Mouse (Mus musculus): Measurements from ENCODE around the gene Necap2.
A peak's percentile ranks its signal among the peaks of the same experiment; 100 is the strongest.

Gene Necap2

DNA sequence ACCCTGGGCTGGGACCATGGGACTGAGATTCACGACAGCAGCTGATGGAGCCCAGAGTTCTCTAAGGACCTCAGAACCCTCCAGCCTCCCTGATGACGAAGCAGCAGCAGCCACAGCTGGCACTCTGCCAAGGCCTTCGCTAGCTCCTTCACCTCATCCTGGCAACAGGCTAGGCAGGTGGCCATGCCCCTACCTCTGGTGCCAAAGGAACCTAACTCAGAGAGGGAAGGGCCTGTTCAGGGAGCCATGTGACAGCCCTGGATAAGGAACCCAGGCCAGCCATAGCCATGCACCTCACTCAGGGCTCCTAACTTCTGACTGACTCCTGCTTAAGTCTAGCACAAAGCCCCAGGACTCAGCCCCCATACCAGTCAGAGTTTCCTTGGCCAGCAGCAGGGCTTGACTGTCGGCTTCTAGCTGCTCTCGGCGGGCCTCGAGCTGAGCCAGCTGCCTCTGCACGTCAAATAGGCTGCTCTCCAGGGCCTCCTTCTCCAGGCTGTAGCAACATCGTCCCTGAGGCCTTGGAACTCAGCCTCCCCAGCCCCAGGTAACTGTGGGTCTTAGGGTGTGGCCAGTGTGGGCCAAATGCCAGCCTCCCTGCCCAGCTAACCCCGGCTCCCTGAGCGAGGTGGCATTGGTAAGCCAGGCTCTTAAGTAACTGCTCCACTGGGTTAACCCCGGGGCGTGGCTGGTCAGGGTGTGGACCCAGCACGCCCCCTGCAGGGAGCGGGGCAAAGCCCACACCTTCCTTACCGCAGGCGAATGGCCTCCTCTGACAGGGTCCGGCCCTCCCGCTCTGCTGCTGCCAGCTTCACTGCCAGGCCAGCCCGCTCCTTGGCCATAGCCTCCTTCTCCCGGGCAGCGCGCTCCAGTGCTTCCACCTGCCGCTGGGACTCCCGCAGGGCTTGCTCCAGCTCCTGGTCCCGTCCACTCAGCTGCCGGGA lies 44.3 kb downstream of the Necap2 start:
- no peak for DNase-seq (ENCODE audit: extremely low read depth, low read depth)

DNA sequence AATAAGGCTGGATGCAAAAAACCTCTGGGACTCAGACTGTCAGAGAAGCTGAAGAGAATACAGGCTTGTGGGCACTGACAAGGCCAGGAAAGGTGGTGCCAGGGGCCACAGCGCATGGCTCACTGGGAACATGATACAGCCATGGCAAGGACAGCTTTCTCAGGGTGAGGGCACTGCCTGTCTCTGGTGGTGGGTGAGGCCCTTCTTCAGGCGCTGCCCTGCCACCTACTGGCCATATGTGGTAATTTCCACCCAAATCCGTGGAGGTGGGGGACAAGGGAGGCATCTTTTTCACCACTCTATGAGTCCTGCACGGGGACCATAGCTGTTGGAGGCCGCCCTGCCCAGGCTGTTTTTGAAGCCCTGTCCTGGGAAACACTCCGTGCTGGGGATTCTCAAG lies 46.4 kb downstream of the Necap2 start:
- DNase-seq (ENCODE audit: extremely low read depth, low read depth), result peak; percentile 45

DNA sequence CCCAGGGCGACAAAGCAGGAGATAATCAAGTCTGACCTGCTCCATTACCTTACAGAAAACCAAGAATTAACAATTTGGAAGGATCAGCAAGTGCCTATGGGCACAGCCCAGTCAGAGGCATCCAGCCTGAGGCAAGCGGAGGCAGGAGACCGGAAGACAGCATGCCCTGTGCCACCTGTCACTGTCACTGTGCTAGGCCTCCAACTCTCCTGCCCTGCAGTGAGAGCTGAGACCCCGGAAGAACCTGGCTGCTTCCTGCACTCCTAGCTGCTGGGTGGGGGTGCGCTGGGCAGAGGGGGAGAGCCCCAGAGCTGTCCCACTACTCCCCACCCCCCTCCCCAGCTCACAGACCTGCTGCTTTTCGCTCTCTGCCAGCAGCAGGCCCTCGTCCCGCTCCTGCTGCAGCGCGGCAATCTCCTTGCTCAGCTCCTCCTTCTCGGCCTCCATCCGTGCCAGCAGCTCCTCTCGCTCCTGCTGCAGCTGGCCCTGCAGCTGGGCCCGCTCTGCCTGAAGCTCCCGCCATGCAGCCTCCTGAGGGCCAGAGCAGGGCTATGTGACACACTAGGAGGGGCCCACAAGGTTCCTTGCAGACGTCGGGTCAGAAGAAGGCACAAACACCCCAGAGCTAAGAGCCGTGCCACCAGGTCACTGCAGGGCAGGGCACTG lies 47.5 kb downstream of the Necap2 start:
- DNase-seq (ENCODE audit: extremely low read depth, low read depth), result no peak

DNA sequence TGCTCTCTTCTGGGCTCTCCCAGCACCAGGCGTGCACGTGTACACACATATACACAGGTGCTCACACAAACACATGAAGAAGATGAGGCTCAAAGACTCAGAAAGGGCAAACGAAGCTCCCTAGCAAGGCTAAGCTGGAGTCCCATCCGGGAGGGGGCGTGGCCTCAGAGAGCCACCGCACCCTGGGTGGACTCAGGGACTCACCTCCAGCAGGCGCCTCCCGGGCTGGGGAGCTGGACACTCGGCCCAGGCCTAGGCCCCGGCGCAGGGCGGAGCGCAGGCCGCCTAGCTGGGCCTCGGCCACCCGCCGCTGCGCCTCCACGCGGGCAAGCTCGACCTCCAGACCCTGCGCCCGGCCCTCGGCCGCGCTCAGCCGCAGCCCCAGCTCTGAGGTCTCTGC lies 53.2 kb downstream of the Necap2 start:
- DNase-seq (ENCODE audit: extremely low read depth, low read depth), result no peak

DNA sequence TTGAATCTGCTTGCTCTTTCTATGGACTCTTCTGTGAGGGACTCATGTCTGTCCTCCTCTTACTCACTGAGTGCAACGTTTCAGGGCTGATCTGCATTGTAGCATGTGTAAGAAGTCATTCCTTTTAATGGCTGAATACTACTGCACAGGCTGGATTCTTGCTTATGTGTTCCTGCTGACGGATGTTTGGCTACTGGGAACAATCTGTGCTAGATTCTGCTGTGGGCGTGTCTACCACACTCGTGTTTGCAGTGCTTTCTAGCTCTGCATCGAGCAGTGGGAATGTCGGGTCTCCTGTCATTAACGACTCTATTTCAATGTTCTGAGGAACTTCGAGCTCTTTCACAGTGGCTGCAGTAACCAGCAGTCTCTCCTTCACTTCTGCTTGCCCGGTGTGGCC lies 54.1 kb downstream of the Necap2 start:
- DNase-seq (ENCODE audit: extremely low read depth, low read depth), result no peak

DNA sequence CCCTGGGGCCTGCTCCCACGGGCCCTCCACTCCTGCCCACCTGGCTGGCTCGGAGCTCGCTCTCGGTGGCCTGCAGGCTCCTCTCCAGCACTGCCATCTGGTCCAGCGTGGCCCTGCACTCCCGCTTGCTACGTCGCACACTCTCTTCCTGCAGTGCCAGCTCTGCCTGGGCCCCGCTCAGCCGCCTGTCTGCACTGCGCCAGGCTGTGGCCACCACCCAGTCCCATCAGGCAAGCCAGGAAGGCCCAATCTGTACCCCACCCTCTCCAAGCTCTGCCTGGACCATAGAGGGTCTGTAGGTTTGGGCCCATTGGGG lies 56.6 kb downstream of the Necap2 start:
- no peak for DNase-seq (ENCODE audit: extremely low read depth, low read depth)

DNA sequence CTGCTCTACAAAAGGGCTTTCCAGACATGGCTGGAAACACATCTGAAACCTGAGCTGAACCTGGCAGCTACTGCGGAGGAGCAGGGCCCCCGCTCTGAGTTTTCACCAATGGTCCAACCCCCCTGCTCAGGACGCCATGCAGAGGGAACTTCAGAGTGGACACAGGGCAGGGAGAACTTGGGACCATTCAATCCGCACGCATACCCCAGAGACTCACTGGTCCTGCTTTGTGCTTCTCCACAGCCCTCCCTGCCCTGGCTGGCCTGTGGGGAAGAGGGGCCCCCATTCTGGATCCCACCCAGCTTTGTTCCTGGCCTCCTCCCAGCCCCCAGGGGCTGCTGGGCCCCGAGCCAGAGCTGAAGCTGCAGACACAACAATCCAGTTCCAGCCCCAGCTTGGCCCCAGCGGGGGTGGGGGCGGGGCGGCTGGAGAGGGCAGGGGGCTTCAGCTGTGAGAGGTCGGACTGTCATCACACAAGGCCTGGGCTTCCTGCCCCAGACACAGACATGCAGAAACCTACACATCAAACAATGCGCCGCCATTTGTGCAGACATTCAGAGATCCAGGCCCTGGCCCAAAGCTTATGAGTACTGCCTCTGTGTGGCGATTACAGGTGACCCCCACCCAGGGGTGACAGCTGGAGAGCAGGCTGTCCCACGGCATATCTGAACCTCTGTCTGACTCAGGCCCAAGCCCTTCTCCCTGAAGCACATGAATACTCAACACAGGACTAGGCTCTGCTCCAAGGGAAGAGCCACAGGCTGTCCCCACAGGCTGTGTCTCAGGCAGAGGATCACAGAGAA lies 57.1 kb downstream of the Necap2 start:
- DNase-seq (ENCODE audit: extremely low read depth, low read depth), result no peak

DNA sequence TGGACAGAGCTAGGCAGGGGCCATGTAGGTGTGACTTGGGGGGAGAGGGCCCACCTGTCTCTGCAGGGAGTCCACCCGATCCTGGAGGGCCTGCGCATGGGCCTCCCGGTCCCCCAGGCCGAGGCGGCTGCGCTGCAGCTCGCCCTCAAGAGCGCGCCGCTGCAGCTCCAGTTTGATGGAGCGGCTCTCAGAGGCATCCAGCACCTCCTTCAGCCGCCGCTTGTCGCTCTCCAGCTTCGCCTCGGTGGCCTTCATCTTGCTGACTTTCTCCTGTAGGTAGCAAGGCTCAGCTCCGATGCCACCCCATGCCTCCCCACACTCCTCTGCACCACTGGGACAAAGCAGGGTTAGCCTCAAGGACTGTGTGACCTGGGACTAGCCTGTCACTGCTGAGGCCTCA lies 57.9 kb downstream of the Necap2 start:
- no peak for DNase-seq (ENCODE audit: extremely low read depth, low read depth)

DNA sequence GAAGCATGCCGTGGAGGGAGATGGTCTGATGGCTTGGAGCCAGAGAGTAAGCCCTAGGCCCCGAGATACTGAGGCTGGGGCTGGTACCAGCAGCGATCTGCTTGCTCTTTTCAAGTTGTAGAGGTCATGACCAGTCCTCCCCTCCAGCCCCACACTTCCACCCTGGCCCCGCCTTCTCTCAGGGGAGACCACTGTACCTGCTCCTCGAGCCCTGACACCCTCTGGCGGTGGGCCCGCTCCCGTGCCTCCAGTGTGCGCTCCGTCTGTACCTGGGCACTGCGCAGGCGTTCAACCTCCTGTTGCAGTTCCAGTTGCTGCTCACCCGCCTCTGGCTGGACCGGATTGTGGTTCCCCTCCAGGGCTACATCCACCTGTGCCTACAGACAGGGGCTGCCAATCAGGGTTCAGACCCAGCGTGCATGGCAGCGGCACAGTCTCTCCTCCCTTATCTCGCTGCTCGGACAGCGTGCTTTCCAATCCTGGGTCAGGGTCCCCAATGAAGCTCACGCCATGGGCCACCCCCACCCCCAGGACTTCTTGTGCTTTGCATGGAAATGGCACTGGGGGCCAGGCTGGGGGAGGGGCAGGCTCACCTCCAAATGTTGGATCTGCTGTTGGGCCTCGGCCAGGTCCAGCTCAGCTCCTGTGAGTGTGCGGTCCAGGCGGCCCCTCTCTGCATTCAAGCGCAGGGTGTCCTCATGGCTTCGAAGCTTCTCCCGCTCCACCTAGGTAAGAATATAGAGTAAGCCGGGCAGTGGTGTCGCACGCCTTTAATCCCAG lies 60.3 kb downstream of the Necap2 start:
- DNase-seq (ENCODE audit: extremely low read depth, low read depth), result no peak
